Mouse (Mus musculus): ENCODE data around the gene Cd70. TPM values are rescaled to one million over a fixed set of nuclear protein-coding genes. Genes with fewer than 3 reads are reported as not detected.

Cd70 gene
- polyA plus RNA-seq, 1 experiment = not detected

DNA sequence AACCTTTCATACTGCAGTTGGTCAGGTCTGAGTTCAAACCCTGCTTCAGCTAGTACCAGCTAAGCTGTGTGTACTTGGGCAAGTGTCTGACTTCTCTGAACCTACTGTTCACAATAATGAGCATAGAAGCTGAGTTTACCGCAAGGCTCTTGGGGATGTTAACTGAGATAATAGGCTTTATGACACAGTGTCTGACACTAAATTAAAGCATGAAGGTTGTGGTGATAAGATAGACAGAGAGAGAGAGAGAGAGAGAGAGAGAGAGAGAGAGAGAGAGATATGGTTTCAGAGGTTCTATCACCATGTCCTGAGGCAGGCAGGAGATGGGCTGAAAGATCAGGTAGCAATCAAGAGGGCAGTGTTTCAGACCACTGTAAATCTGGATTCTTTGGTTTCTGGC lies 39.6 kb downstream of the Cd70 start:
- 63% methylated on average over 1 of the region's 1 CpGs for WGBS
- Histone ChIP-seq H3K4me1 (ENCODE audit: control insufficient read depth, insufficient read depth, low read length) (no peaks in the 10 kb centered on the region; the same call in 1 of the 2 replicates), H3K4me3 (replicated peaks; ENCODE audit: control insufficient read depth, low read depth, low read length) (no peak overlapping the region), H3K27ac (ENCODE audit: control insufficient read depth, insufficient read depth, low read depth, low read length, poor library complexity) (no peak overlapping the region)
- no peak for TF ChIP-seq POLR2A (IDR thresholded peaks at IDR 0.05; ENCODE audit: borderline replicate concordance, control insufficient read depth, low read depth, low read length)
- no peak for TF ChIP-seq CTCF (IDR thresholded peaks at IDR 0.05; ENCODE audit: control insufficient read depth, insufficient read depth, low read length)

DNA sequence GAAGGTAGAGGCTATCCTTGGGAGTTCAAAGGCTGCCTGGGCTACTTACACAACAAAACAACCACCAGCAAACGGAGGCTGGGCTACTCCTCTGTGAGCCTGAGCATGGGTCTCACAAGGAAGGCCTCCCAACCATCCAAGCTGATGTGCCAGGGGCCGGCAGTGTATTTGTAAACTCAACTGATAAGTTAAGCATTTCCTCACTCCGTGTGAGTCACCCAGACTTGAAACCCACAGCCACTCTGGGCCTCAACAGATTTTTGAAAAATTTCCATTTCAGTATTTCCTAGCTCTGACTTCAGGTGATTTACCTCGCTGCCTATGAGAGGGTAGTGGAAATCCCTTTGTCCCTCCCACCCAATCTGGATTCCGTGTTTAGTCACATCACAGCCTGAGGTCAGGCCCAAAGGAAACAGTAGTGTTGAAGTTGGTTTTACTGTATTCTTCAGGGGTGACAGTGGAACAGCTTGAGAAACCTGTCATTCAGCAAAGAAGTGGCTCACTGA lies 40.9 kb downstream of the Cd70 start:
- 47% methylated on average over 5 of the region's 5 CpGs for WGBS

DNA sequence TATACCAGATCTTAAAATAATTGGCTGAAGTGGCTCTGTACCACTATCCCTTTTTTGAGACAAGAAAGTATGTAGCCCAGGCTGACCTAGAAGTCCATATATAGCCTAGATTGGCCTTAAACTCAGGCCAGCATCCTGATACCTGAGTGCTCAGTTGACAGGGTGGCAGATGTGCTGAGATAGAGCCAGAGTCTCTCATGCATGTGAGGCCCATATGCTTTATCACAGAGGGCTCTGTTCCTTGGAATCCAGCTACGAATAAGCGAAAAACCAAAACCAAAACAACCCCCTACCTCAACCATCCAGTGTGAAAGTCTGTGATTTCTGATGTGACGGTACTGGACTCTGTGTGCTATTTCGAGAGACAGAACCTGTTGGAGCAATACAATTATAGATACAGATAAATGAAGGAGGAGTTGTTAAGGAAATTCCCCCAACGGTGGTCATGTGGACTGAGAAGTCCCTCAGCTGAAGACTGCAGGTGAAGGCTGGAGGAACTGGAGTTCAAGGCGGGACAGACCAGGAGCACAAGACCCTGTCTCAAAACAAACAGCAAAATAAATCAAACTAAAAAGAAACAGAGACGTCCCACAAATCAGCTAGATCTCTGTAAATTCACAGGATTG lies 41.4 kb downstream of the Cd70 start:
- WGBS = 84% methylated on average over 7 of the region's 7 CpGs

More for the DNA sequence above, 40.9 kb downstream of the Cd70 start:
- no peak overlapping the region for H3K27ac ChIP-seq (ENCODE audit: control insufficient read depth, insufficient read depth, low read depth, low read length, poor library complexity)
- TF ChIP-seq CTCF (IDR thresholded peaks at IDR 0.05; ENCODE audit: control insufficient read depth, insufficient read depth, low read length) = no peak
- no peak for TF ChIP-seq POLR2A (IDR thresholded peaks at IDR 0.05; ENCODE audit: borderline replicate concordance, control insufficient read depth, low read depth, low read length)
- H3K4me3 ChIP-seq (replicated peaks; ENCODE audit: control insufficient read depth, low read depth, low read length) = no peak overlapping the region
- no peaks in the 10 kb centered on the region; the same call in 1 of the 2 replicates for H3K4me1 ChIP-seq (ENCODE audit: control insufficient read depth, insufficient read depth, low read length)

DNA sequence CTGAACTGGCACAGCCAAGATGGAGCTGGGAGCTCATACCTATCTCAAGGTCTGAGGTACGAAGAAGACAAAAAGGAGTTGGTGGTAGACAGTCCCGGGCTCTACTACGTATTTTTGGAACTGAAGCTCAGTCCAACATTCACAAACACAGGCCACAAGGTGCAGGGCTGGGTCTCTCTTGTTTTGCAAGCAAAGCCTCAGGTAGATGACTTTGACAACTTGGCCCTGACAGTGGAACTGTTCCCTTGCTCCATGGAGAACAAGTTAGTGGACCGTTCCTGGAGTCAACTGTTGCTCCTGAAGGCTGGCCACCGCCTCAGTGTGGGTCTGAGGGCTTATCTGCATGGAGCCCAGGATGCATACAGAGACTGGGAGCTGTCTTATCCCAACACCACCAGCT lies 42.5 kb downstream of the Cd70 start:
- Histone ChIP-seq H3K4me1 (ENCODE audit: control insufficient read depth, insufficient read depth, low read length) (no peaks in the 10 kb centered on the region; the same call in 1 of the 2 replicates), H3K4me3 (replicated peaks; ENCODE audit: control insufficient read depth, low read depth, low read length) (no peak overlapping the region), H3K27ac (ENCODE audit: control insufficient read depth, insufficient read depth, low read depth, low read length, poor library complexity) (no peak overlapping the region)
- WGBS = 72% methylated on average over 5 of the region's 5 CpGs
- TF ChIP-seq POLR2A (IDR thresholded peaks at IDR 0.05; ENCODE audit: borderline replicate concordance, control insufficient read depth, low read depth, low read length) (no peak), CTCF (IDR thresholded peaks at IDR 0.05; ENCODE audit: control insufficient read depth, insufficient read depth, low read length) (no peak)

More for the DNA sequence above, 41.4 kb downstream of the Cd70 start:
- H3K27ac ChIP-seq (ENCODE audit: control insufficient read depth, insufficient read depth, low read depth, low read length, poor library complexity) = no peak overlapping the region
- TF ChIP-seq CTCF (IDR thresholded peaks at IDR 0.05; ENCODE audit: control insufficient read depth, insufficient read depth, low read length) = no peak
- no peak for TF ChIP-seq POLR2A (IDR thresholded peaks at IDR 0.05; ENCODE audit: borderline replicate concordance, control insufficient read depth, low read depth, low read length)
- no peak overlapping the region for H3K4me3 ChIP-seq (replicated peaks; ENCODE audit: control insufficient read depth, low read depth, low read length)
- H3K4me1 ChIP-seq (ENCODE audit: control insufficient read depth, insufficient read depth, low read length) = no peaks in the 10 kb centered on the region; the same call in 1 of the 2 replicates

DNA sequence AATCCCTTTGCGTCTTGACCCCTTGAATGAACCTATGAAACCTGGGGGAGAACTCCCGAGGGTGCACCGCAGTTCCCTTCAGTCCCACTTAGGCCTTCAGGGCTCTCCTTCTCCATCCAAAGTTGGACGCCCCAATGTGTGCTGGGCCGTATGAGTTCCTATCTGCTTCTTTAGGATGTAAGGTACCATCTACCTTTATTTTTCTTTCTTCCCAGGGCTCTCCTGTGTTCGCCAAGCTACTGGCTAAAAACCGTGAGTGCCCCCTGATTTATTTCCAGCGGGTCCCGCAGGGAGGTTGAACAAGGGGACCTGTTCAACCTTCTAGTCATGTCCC lies 43.6 kb downstream of the Cd70 start:
- Histone ChIP-seq H3K4me3 (replicated peaks; ENCODE audit: control insufficient read depth, low read depth, low read length) (no peak overlapping the region), H3K4me1 (ENCODE audit: control insufficient read depth, insufficient read depth, low read length) (no peaks in the 10 kb centered on the region; the same call in 1 of the 2 replicates), H3K27ac (ENCODE audit: control insufficient read depth, insufficient read depth, low read depth, low read length, poor library complexity) (no peak overlapping the region)
- 45% methylated on average over 9 of the region's 9 CpGs for WGBS
- no peak for TF ChIP-seq CTCF (IDR thresholded peaks at IDR 0.05; ENCODE audit: control insufficient read depth, insufficient read depth, low read length)
- TF ChIP-seq POLR2A (IDR thresholded peaks at IDR 0.05; ENCODE audit: borderline replicate concordance, control insufficient read depth, low read depth, low read length) = no peak

DNA sequence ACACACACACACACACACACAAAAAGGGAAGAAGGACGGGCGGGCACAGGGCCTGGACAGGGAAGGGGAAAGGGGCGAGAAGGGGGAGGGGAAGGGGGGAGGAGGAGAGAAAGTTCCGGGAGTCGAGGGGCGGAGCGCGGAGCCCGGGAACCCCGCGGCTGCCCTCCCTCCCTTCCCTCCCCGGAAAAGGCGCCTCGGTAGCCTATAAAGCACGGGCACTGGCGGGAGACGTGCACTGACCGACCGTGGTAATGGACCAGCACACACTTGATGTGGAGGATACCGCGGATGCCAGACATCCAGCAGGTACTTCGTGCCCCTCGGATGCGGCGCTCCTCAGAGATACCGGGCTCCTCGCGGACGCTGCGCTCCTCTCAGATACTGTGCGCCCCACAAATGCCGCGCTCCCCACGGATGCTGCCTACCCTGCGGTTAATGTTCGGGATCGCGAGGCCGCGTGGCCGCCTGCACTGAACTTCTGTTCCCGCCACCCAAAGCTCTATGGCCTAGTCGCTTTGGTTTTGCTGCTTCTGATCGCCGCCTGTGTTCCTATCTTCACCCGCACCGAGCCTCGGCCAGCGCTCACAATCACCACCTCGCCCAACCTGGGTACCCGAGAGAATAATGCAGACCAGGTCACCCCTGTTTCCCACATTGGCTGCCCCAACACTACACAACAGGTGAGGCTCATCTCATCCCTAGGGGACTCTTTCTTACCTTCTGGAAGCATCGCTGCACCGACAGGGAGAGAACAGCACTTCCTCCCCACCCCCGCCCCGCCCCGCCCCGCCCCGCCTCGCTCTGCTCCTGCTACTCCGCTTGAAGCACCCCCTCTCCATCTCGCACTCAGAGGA lies 44.2 kb downstream of the Cd70 start, which contains the start of gene Tnfsf9:
TSS of gene Tnfsf9 (plus strand) at position 145 of the 854 bp plus-strand sequence.
- Histone ChIP-seq H3K4me3 (replicated peaks; ENCODE audit: control insufficient read depth, low read depth, low read length) (peak within 1 kb of the TSS; percentile 91), H3K27ac (ENCODE audit: control insufficient read depth, insufficient read depth, low read depth, low read length, poor library complexity) (peak within 1 kb of the TSS; percentile 36; the same call in 1 of the 2 replicates), H3K4me1 (ENCODE audit: control insufficient read depth, insufficient read depth, low read length) (no peaks in the 10 kb centered on the region; the same call in 1 of the 2 replicates)
- TF ChIP-seq CTCF (IDR thresholded peaks at IDR 0.05; ENCODE audit: control insufficient read depth, insufficient read depth, low read length) = no peak
- TF ChIP-seq POLR2A (IDR thresholded peaks at IDR 0.05; ENCODE audit: borderline replicate concordance, control insufficient read depth, low read depth, low read length) = peak; percentile 44; the same call in 1 of the 2 replicates
- under 1% methylated on average over 58 of the region's 61 CpGs for WGBS

DNA sequence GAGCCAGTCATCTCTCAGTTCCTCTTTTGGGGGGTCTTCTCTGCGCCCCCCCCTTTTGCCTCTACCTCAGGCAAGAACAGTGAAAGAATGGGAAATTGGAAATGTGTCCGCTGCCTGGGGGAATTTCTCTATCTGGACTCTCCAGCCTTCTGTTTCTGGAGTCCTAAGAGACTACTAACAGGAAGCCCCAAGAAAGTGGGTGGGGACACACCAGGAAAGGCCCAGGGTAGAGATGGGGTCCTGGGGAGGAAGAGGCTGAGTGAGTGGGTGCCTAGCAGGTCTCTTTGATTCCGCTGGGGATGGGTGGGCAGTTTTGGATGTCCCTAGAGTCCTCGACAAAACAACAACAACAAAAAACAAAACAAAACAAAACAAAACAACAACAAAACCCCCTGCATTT lies 45.1 kb downstream of the Cd70 start:
- TF ChIP-seq CTCF (IDR thresholded peaks at IDR 0.05; ENCODE audit: control insufficient read depth, insufficient read depth, low read length) (no peak), POLR2A (IDR thresholded peaks at IDR 0.05; ENCODE audit: borderline replicate concordance, control insufficient read depth, low read depth, low read length) (no peak)
- 13% methylated on average over 4 of the region's 4 CpGs for WGBS
- Histone ChIP-seq H3K4me1 (ENCODE audit: control insufficient read depth, insufficient read depth, low read length) (no peaks in the 10 kb centered on the region; the same call in 1 of the 2 replicates), H3K27ac (ENCODE audit: control insufficient read depth, insufficient read depth, low read depth, low read length, poor library complexity) (no peak overlapping the region), H3K4me3 (replicated peaks; ENCODE audit: control insufficient read depth, low read depth, low read length) (no peak overlapping the region)

DNA sequence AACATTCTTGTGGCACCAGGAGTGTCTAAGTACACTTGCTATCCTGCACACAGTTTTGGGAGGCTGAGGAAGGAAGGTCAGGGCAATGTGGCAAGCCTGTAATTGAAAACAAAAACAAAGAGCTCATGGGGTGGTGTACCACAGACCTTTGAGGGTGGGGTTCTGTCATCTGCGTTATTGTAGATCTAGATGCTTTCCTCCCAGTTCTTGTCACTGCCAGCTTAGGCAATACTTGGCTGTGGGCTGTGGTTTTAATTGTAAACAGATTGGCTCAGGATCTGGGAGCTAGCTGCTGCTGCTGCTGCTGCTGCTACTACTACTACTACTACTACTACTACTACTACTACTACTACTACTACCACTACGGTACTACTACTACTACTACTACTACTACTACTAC lies 47.3 kb downstream of the Cd70 start:
- no peaks in the 10 kb centered on the region; the same call in none of the 2 replicates for H3K4me1 ChIP-seq (ENCODE audit: control insufficient read depth, insufficient read depth, low read length)

More for the DNA sequence above, 47.3 kb downstream of the Cd70 start:
- TF ChIP-seq POLR2A (IDR thresholded peaks at IDR 0.05; ENCODE audit: borderline replicate concordance, control insufficient read depth, low read depth, low read length) = no peak
- no peak for TF ChIP-seq CTCF (IDR thresholded peaks at IDR 0.05; ENCODE audit: control insufficient read depth, insufficient read depth, low read length)
- WGBS = 46% methylated on average over 2 of the region's 2 CpGs
- H3K27ac ChIP-seq (ENCODE audit: control insufficient read depth, insufficient read depth, low read depth, low read length, poor library complexity) = no peak overlapping the region
- H3K4me3 ChIP-seq (replicated peaks; ENCODE audit: control insufficient read depth, low read depth, low read length) = no peak overlapping the region
